Mouse (Mus musculus): ENCODE data around the gene Slpi. TPM values are rescaled to one million over a fixed set of nuclear protein-coding genes. Genes with fewer than 3 reads are reported as not detected.
"Not testable (repeated sequence)": the region's sequence is repeated elsewhere in the genome, so short reads cannot be mapped to it uniquely, and the experiment has no call there.

Gene Slpi
- total RNA-seq, 2 experiments from 2014 or later: 11.0 to 36.9 TPM

- ATAC-seq (replicated peaks; ENCODE audit: low FRiP score, poor library complexity, severe bottlenecking): not testable (repeated sequence)
Measured at GRCm38 (mm10) chr2:164347697-164348096, 41.2 kb downstream of the Slpi start.

- not testable (repeated sequence) for ATAC-seq (replicated peaks; ENCODE audit: low FRiP score, poor library complexity, severe bottlenecking)
Measured at GRCm38 (mm10) chr2:164343732-164344131, 45.2 kb downstream of the Slpi start.

- ATAC-seq (replicated peaks; ENCODE audit: low FRiP score, poor library complexity, severe bottlenecking): not testable (repeated sequence)
Measured at GRCm38 (mm10) chr2:164332440-164332839, 56.5 kb downstream of the Slpi start, which contains the start of gene Svs5. Svs5 (plus strand) TSS chr2:164332740.

GRCm38 (mm10) chr2:164320983-164321382 is 67.9 kb downstream of the Slpi start:
- ATAC-seq (replicated peaks; ENCODE audit: low FRiP score, poor library complexity, severe bottlenecking): no peak

GRCm38 (mm10) chr2:164316451-164316850 is 72.4 kb downstream of the Slpi start, which contains the start of gene Svs6:
Svs6 (plus strand) TSS chr2:164316751.
- not testable (repeated sequence) for ATAC-seq (replicated peaks; ENCODE audit: low FRiP score, poor library complexity, severe bottlenecking)

GRCm38 (mm10) chr2:164315460-164315859 is 73.4 kb downstream of the Slpi start:
- not testable (repeated sequence) for ATAC-seq (replicated peaks; ENCODE audit: low FRiP score, poor library complexity, severe bottlenecking)

- no peak for ATAC-seq (replicated peaks; ENCODE audit: low FRiP score, poor library complexity, severe bottlenecking)
Measured at GRCm38 (mm10) chr2:164312599-164312998, 76.3 kb downstream of the Slpi start.

Other genes with a start within 250 kb of the Slpi start
- gene Kcns1, start 218.0 kb downstream of the Slpi start, total RNA-seq (2015; ENCODE audit: low replicate concordance): not detected in 2 replicates
- gene Kcns1, start 218.0 kb downstream of the Slpi start, total RNA-seq (2017; ENCODE audit: low replicate concordance): not detected in 2 replicates
- not detected in 2 replicates for gene Wfdc5, start 206.4 kb downstream of the Slpi start, total RNA-seq (2015; ENCODE audit: low replicate concordance)
- not detected in 2 replicates for gene Wfdc5, start 206.4 kb downstream of the Slpi start, total RNA-seq (2017; ENCODE audit: low replicate concordance)
- not detected in 2 replicates for gene Wfdc12, start 198.5 kb downstream of the Slpi start, total RNA-seq (2015; ENCODE audit: low replicate concordance)
- not detected in 2 replicates for gene Wfdc12, start 198.5 kb downstream of the Slpi start, total RNA-seq (2017; ENCODE audit: low replicate concordance)
- not detected in 2 replicates for gene Wfdc15a, start 189.0 kb downstream of the Slpi start, total RNA-seq (2015; ENCODE audit: low replicate concordance)
- gene Wfdc15a, start 189.0 kb downstream of the Slpi start, total RNA-seq (2017; ENCODE audit: low replicate concordance): not detected in 2 replicates
- not detected in 2 replicates for gene Wfdc15b, start 167.4 kb downstream of the Slpi start, total RNA-seq (2015; ENCODE audit: low replicate concordance)
- not detected in 2 replicates for gene Wfdc15b, start 167.4 kb downstream of the Slpi start, total RNA-seq (2017; ENCODE audit: low replicate concordance)
- gene Svs2, start 150.6 kb downstream of the Slpi start, total RNA-seq (2015; ENCODE audit: low replicate concordance): not detected in 2 replicates
- not detected in 2 replicates for gene Svs2, start 150.6 kb downstream of the Slpi start, total RNA-seq (2017; ENCODE audit: low replicate concordance)
- gene Svs3b, start 132.5 kb downstream of the Slpi start, total RNA-seq (2015; ENCODE audit: low replicate concordance): not detected in 2 replicates
- not detected in 2 replicates for gene Svs3b, start 132.5 kb downstream of the Slpi start, total RNA-seq (2017; ENCODE audit: low replicate concordance)
- gene Svs4, start 110.6 kb downstream of the Slpi start, total RNA-seq (2015; ENCODE audit: low replicate concordance): not detected in 2 replicates
- gene Svs4, start 110.6 kb downstream of the Slpi start, total RNA-seq (2017; ENCODE audit: low replicate concordance): not detected in 2 replicates
- not detected in 2 replicates for gene Svs3a, start 99.8 kb downstream of the Slpi start, total RNA-seq (2015; ENCODE audit: low replicate concordance)
- not detected in 2 replicates for gene Svs3a, start 99.8 kb downstream of the Slpi start, total RNA-seq (2017; ENCODE audit: low replicate concordance)
- not detected in 2 replicates for gene Svs6, start 72.3 kb downstream of the Slpi start, total RNA-seq (2015; ENCODE audit: low replicate concordance)
- gene Svs6, start 72.3 kb downstream of the Slpi start, total RNA-seq (2017; ENCODE audit: low replicate concordance): not detected in 2 replicates
- gene Svs5, start 56.4 kb downstream of the Slpi start, total RNA-seq (2015; ENCODE audit: low replicate concordance): not detected in 2 replicates
- not detected in 2 replicates for gene Svs5, start 56.4 kb downstream of the Slpi start, total RNA-seq (2017; ENCODE audit: low replicate concordance)
- gene Rbpjl, start 14.0 kb upstream of the Slpi start, total RNA-seq (2015; ENCODE audit: low replicate concordance): not detected in 2 replicates
- gene Rbpjl, start 14.0 kb upstream of the Slpi start, total RNA-seq (2017; ENCODE audit: low replicate concordance): not detected in 2 replicates
- not detected in 2 replicates for gene Matn4, start 16.1 kb upstream of the Slpi start, total RNA-seq (2015; ENCODE audit: low replicate concordance)
- not detected in 2 replicates for gene Matn4, start 16.1 kb upstream of the Slpi start, total RNA-seq (2017; ENCODE audit: low replicate concordance)
- 2.5 and 7.2 TPM in 2 replicates for gene Sdc4, start 54.8 kb upstream of the Slpi start, total RNA-seq (2015; ENCODE audit: low replicate concordance)
- 5.7 and 7.2 TPM in 2 replicates for gene Sdc4, start 54.8 kb upstream of the Slpi start, total RNA-seq (2017; ENCODE audit: low replicate concordance)
- 8.8 and 10.8 TPM in 2 replicates for gene Sys1, start 67.9 kb upstream of the Slpi start, total RNA-seq (2015; ENCODE audit: low replicate concordance)
- gene Sys1, start 67.9 kb upstream of the Slpi start, total RNA-seq (2017; ENCODE audit: low replicate concordance): 3.1 and 5.3 TPM in 2 replicates
- gene Gm20458, start 71.9 kb upstream of the Slpi start, total RNA-seq (2015; ENCODE audit: low replicate concordance): not detected in 2 replicates
- gene Gm20458, start 71.9 kb upstream of the Slpi start, total RNA-seq (2017; ENCODE audit: low replicate concordance): not detected in 2 replicates
- gene Trp53tg5, start 84.6 kb upstream of the Slpi start, total RNA-seq (2015; ENCODE audit: low replicate concordance): not detected in 2 replicates
- gene Trp53tg5, start 84.6 kb upstream of the Slpi start, total RNA-seq (2017; ENCODE audit: low replicate concordance): not detected in 2 replicates
- gene Dbndd2, start 97.0 kb upstream of the Slpi start, total RNA-seq (2015; ENCODE audit: low replicate concordance): 6.3 TPM in 1 of 2 replicates, not detected in the other
- gene Dbndd2, start 97.0 kb upstream of the Slpi start, total RNA-seq (2017; ENCODE audit: low replicate concordance): 0.61 TPM in 1 of 2 replicates, not detected in the other
- gene Pigt, start 108.4 kb upstream of the Slpi start, total RNA-seq (2015; ENCODE audit: low replicate concordance): 18.0 and 22.7 TPM in 2 replicates
- 7.7 and 26.9 TPM in 2 replicates for gene Pigt, start 108.4 kb upstream of the Slpi start, total RNA-seq (2017; ENCODE audit: low replicate concordance)
- gene Wfdc2, start 173.3 kb upstream of the Slpi start, total RNA-seq (2015; ENCODE audit: low replicate concordance): not detected in 2 replicates
- gene Wfdc2, start 173.3 kb upstream of the Slpi start, total RNA-seq (2017; ENCODE audit: low replicate concordance): not detected in 2 replicates
- not detected in 2 replicates for gene Spint3, start 184.4 kb upstream of the Slpi start, total RNA-seq (2015; ENCODE audit: low replicate concordance)
- gene Spint3, start 184.4 kb upstream of the Slpi start, total RNA-seq (2017; ENCODE audit: low replicate concordance): not detected in 2 replicates
- gene Wfdc6a, start 196.4 kb upstream of the Slpi start, total RNA-seq (2015; ENCODE audit: low replicate concordance): not detected in 2 replicates
- gene Wfdc6a, start 196.4 kb upstream of the Slpi start, total RNA-seq (2017; ENCODE audit: low replicate concordance): not detected in 2 replicates
- gene Eppin, start 204.5 kb upstream of the Slpi start, total RNA-seq (2015; ENCODE audit: low replicate concordance): not detected in 2 replicates
- not detected in 2 replicates for gene Eppin, start 204.5 kb upstream of the Slpi start, total RNA-seq (2017; ENCODE audit: low replicate concordance)
- gene Wfdc6b, start 224.4 kb upstream of the Slpi start, total RNA-seq (2015; ENCODE audit: low replicate concordance): not detected in 2 replicates
- not detected in 2 replicates for gene Wfdc6b, start 224.4 kb upstream of the Slpi start, total RNA-seq (2017; ENCODE audit: low replicate concordance)
- gene Wfdc8, start 224.5 kb upstream of the Slpi start, total RNA-seq (2015; ENCODE audit: low replicate concordance): not detected in 2 replicates
- not detected in 2 replicates for gene Wfdc8, start 224.5 kb upstream of the Slpi start, total RNA-seq (2017; ENCODE audit: low replicate concordance)
- gene Wfdc16, start 249.7 kb upstream of the Slpi start, total RNA-seq (2015; ENCODE audit: low replicate concordance): not detected in 2 replicates
- gene Wfdc16, start 249.7 kb upstream of the Slpi start, total RNA-seq (2017; ENCODE audit: low replicate concordance): not detected in 2 replicates

Data from erythroid progenitor cell, adult 5-6 weeks (primary cell).